Mouse (Mus musculus) forebrain, embryonic 13.5 days (tissue): ENCODE data around the gene Card10. TPM values are rescaled to one million over a fixed set of nuclear protein-coding genes. Genes with fewer than 3 reads are reported as not detected.

Experiments used
- ATAC-seq: fragments of 200-750 bp; cut with Nextera tagmentation; 2 replicates; pipeline ENCODE4 v1.8.0; 2017
- H3K27ac ChIP-seq: fragments of 300-500 bp; sonication (generic); 2 replicates; pipeline ENCODE4 v1.5.1; 2015; ENCODE audit warnings: inconsistent platforms, mild to moderate bottlenecking, moderate library complexity
- H3K27me3 ChIP-seq: fragments of 300-500 bp; sonication (generic); 2 replicates; pipeline ENCODE4 v1.6.1; 2015; ENCODE audit warnings: mild to moderate bottlenecking, inconsistent platforms
- H3K36me3 ChIP-seq: fragments of 300-500 bp; sonication (generic); 2 replicates; pipeline ENCODE4 v1.6.1; 2015; ENCODE audit warnings: mild to moderate bottlenecking, inconsistent platforms; ENCODE audit not compliant: poor library complexity, severe bottlenecking
- H3K4me1 ChIP-seq: fragments of 300-500 bp; sonication (generic); 2 replicates; pipeline ENCODE4 v1.6.1; 2015; ENCODE audit warnings: inconsistent platforms
- H3K4me2 ChIP-seq: fragments of 300-500 bp; sonication (generic); 2 replicates; pipeline ENCODE4 v1.6.1; 2015; ENCODE audit warnings: inconsistent platforms, mild to moderate bottlenecking, moderate library complexity
- H3K4me3 ChIP-seq: fragments of 300-500 bp; sonication (generic); 2 replicates; pipeline ENCODE4 v1.5.1; 2015; ENCODE audit warnings: mild to moderate bottlenecking, inconsistent platforms
- H3K9ac ChIP-seq: fragments of 300-500 bp; sonication (generic); 2 replicates; pipeline ENCODE4 v1.6.1; 2015; ENCODE audit warnings: mild to moderate bottlenecking, inconsistent platforms
- H3K9me3 ChIP-seq: fragments of 300-500 bp; sonication (generic); replicated peaks from 2 replicates; pipeline ENCODE4 v1.6.1; 2016; ENCODE audit warnings: inconsistent platforms
- WGBS: fragments of 180-500 bp; shearing (Covaris S2); methylation state at CpG from one replicate; pipeline ENCODE4 v1.1.7; 2015; 5-methylcytosine and 5-hydroxymethylcytosine counted together
- polyA plus RNA-seq: library from polyadenylated mRNA; unstranded; fragments of >200 nt; fragmentation: Nextera tagmentation; extraction: Ambion mirVana; gene quantifications from 2 replicates; pipeline ENCODE4 v1.2.1, GENCODE M21; 2015

The Card10 gene
- polyA plus RNA-seq, 1 experiment from 2014 or later: 0.93 TPM

- H3K27me3 ChIP-seq: no peaks in the 10 kb centered on the region
- H3K4me1 ChIP-seq: peaks cover 9% of the 10 kb centered on the region; the same call in 1 of the 2 replicates
- H3K4me3 ChIP-seq: no peak overlapping the region
- no peaks in the 10 kb centered on the region for H3K9me3 ChIP-seq
- H3K27ac ChIP-seq: no peak overlapping the region
- H3K4me2 ChIP-seq: no peak overlapping the region
- ATAC-seq: no peak
- H3K9ac ChIP-seq: no peak overlapping the region
- H3K36me3 ChIP-seq: no peaks in the 10 kb centered on the region
- WGBS: 75% methylated on average over 8 of the region's 8 CpGs
Measured at GRCm38 (mm10) chr15:78779253-78779652, 23.6 kb downstream of the Card10 start.

GRCm38 (mm10) chr15:78778077-78778870, 24.6 kb downstream of the Card10 start:
- Histone ChIP-seq H3K9me3 (no peaks in the 10 kb centered on the region), H3K4me3 (no peak overlapping the region), H3K36me3 (no peaks in the 10 kb centered on the region), H3K27me3 (no peaks in the 10 kb centered on the region), H3K4me1 (peaks cover 18% of the 10 kb centered on the region), H3K27ac (peak overlapping the region; percentile 73; the same call in 1 of the 2 replicates), H3K4me2 (no peak overlapping the region), H3K9ac (no peak overlapping the region)
- 50% methylated on average over 14 of the region's 15 CpGs for WGBS
- ATAC-seq: no peak; the same call in 1 of the 2 replicates

- peak within 1 kb of the TSS; percentile 76 for H3K4me2 ChIP-seq
- peaks cover 6% of the 10 kb centered on the region; the same call in 1 of the 2 replicates for H3K36me3 ChIP-seq
- peak; percentile 69 for ATAC-seq
- H3K27ac ChIP-seq: peak within 1 kb of the TSS; percentile 98
- peaks cover 56% of the 10 kb centered on the region for H3K4me1 ChIP-seq
- H3K27me3 ChIP-seq: no peaks in the 10 kb centered on the region
- H3K9ac ChIP-seq: peak within 1 kb of the TSS; percentile 73
- no peaks in the 10 kb centered on the region for H3K9me3 ChIP-seq
- WGBS: 2% methylated on average over 11 of the region's 11 CpGs
- peak within 1 kb of the TSS; percentile 47 for H3K4me3 ChIP-seq
Measured at GRCm38 (mm10) chr15:78773290-78773729, 29.5 kb downstream of the Card10 start, which contains the start of gene Mfng. Mfng (minus strand) TSS chr15:78773475.

- peak overlapping the region; percentile 76 for H3K4me2 ChIP-seq
- peak overlapping the region; percentile 47 for H3K4me3 ChIP-seq
- no peaks in the 10 kb centered on the region for H3K27me3 ChIP-seq
- H3K36me3 ChIP-seq: peaks cover 11% of the 10 kb centered on the region; the same call in 1 of the 2 replicates
- peak overlapping the region; percentile 73 for H3K9ac ChIP-seq
- H3K27ac ChIP-seq: peak overlapping the region; percentile 98
- H3K4me1 ChIP-seq: peaks cover 61% of the 10 kb centered on the region
- WGBS: 36% methylated on average over 14 of the region's 14 CpGs
- ATAC-seq: no peak
- no peaks in the 10 kb centered on the region for H3K9me3 ChIP-seq
Measured at GRCm38 (mm10) chr15:78772856-78773255, 30.0 kb downstream of the Card10 start.

GRCm38 (mm10) chr15:78772368-78772763, 30.5 kb downstream of the Card10 start:
- Histone ChIP-seq H3K27me3 (no peaks in the 10 kb centered on the region), H3K4me3 (peak overlapping the region; percentile 47), H3K36me3 (peaks cover 14% of the 10 kb centered on the region), H3K4me2 (peak overlapping the region; percentile 76), H3K9ac (peak overlapping the region; percentile 73), H3K27ac (peak overlapping the region; percentile 98), H3K9me3 (no peaks in the 10 kb centered on the region), H3K4me1 (peaks cover 65% of the 10 kb centered on the region)
- WGBS: 43% methylated on average over 4 of the region's 4 CpGs
- ATAC-seq: no peak

GRCm38 (mm10) chr15:78771531-78772367, 31.1 kb downstream of the Card10 start:
- Histone ChIP-seq H3K36me3 (peaks cover 20% of the 10 kb centered on the region), H3K27ac (peak overlapping the region; percentile 98), H3K4me1 (peaks cover 71% of the 10 kb centered on the region), H3K27me3 (no peaks in the 10 kb centered on the region), H3K9ac (peak overlapping the region; percentile 73), H3K9me3 (no peaks in the 10 kb centered on the region), H3K4me3 (peak overlapping the region; percentile 47), H3K4me2 (peak overlapping the region; percentile 76)
- 42% methylated on average over 19 of the region's 19 CpGs for WGBS
- no peak for ATAC-seq

- 0% methylated on average over 5 of the region's 5 CpGs for WGBS
- peak; percentile 78 for ATAC-seq
- Histone ChIP-seq H3K9ac (peak overlapping the region; percentile 73), H3K4me3 (peak overlapping the region; percentile 47), H3K27ac (peak overlapping the region; percentile 98), H3K27me3 (no peaks in the 10 kb centered on the region), H3K36me3 (peaks cover 28% of the 10 kb centered on the region), H3K4me1 (peaks cover 74% of the 10 kb centered on the region), H3K9me3 (no peaks in the 10 kb centered on the region), H3K4me2 (peak overlapping the region; percentile 76)
Measured at GRCm38 (mm10) chr15:78770983-78771355, 31.9 kb downstream of the Card10 start.

GRCm38 (mm10) chr15:78770234-78770982, 32.4 kb downstream of the Card10 start:
- H3K27ac ChIP-seq: peak overlapping the region; percentile 98
- H3K27me3 ChIP-seq: no peaks in the 10 kb centered on the region
- peaks cover 74% of the 10 kb centered on the region for H3K4me1 ChIP-seq
- peak overlapping the region; percentile 68 for H3K9ac ChIP-seq
- peaks cover 33% of the 10 kb centered on the region for H3K36me3 ChIP-seq
- ATAC-seq: no peak
- H3K4me2 ChIP-seq: peak overlapping the region; percentile 76
- peak overlapping the region; percentile 37 for H3K4me3 ChIP-seq
- WGBS: 25% methylated on average over 9 of the region's 9 CpGs
- no peaks in the 10 kb centered on the region for H3K9me3 ChIP-seq

GRCm38 (mm10) chr15:78769064-78769463, 33.8 kb downstream of the Card10 start:
- Histone ChIP-seq H3K4me1 (peaks cover 74% of the 10 kb centered on the region), H3K9me3 (no peaks in the 10 kb centered on the region), H3K27me3 (no peaks in the 10 kb centered on the region), H3K9ac (no peak overlapping the region), H3K4me3 (peak overlapping the region; percentile 37; the same call in 1 of the 2 replicates), H3K36me3 (peaks cover 38% of the 10 kb centered on the region), H3K27ac (no peak overlapping the region), H3K4me2 (peak overlapping the region; percentile 76)
- WGBS: 91% methylated on average over 4 of the region's 4 CpGs
- ATAC-seq: no peak

GRCm38 (mm10) chr15:78763704-78764103, 39.1 kb downstream of the Card10 start:
- no peak; the same call in 1 of the 2 replicates for ATAC-seq
- peak overlapping the region; percentile 88 for H3K27ac ChIP-seq
- H3K4me2 ChIP-seq: 0 out of 2 replicates have a peak overlapping the region, but pooled peaks have one; percentile 12
- H3K9me3 ChIP-seq: no peaks in the 10 kb centered on the region
- peaks cover 77% of the 10 kb centered on the region for H3K36me3 ChIP-seq
- H3K4me3 ChIP-seq: no peak overlapping the region
- H3K9ac ChIP-seq: no peak overlapping the region
- peaks cover 42% of the 10 kb centered on the region for H3K4me1 ChIP-seq
- H3K27me3 ChIP-seq: no peaks in the 10 kb centered on the region
- 69% methylated on average over 5 of the region's 5 CpGs for WGBS

- 11% methylated on average over 9 of the region's 10 CpGs for WGBS
Measured at GRCm38 (mm10) chr15:78763210-78763609, 39.6 kb downstream of the Card10 start.

More at GRCm38 (mm10) chr15:78763210-78763609, 39.6 kb downstream of the Card10 start:
- Histone ChIP-seq H3K4me1 (peaks cover 37% of the 10 kb centered on the region), H3K9ac (no peak overlapping the region), H3K27ac (peak overlapping the region; percentile 88), H3K4me2 (peak overlapping the region; percentile 12; the same call in 1 of the 2 replicates), H3K27me3 (no peaks in the 10 kb centered on the region), H3K4me3 (no peak overlapping the region), H3K9me3 (no peaks in the 10 kb centered on the region), H3K36me3 (peaks cover 78% of the 10 kb centered on the region)
- peak; percentile 71; the same call in 1 of the 2 replicates for ATAC-seq
